Mouse (Mus musculus) ES-E14 (cell line): Measurements from ENCODE around the gene Ppt2. TPM values are rescaled to one million over a fixed set of nuclear protein-coding genes. Genes with fewer than 3 reads are reported as not detected.

ENCODE experiments used
- DNase-seq: peaks from one replicate; pipeline ENCODE4 v3.0.0-alpha.2; 2013; ENCODE audit warnings: low read depth, low spot score
- H3K27ac ChIP-seq: 2 replicates; pipeline ENCODE4 v1.5.1; 2012; ENCODE audit warnings: low read depth, mild to moderate bottlenecking, low read length, moderate library complexity, mixed read lengths; ENCODE audit not compliant: poor library complexity, insufficient read depth, severe bottlenecking
- H3K36me3 ChIP-seq: 2 replicates; pipeline ENCODE4 v1.6.1; 2012; ENCODE audit warnings: mild to moderate bottlenecking, low read length, moderate library complexity, mixed read lengths; ENCODE audit not compliant: control insufficient read depth, poor library complexity, insufficient read depth, severe bottlenecking
- H3K4me1 ChIP-seq, 2 experiments: fragments of 150-350 bp in 1 of 2; sonication (generic) in 1 of 2; 2 replicates each; pipeline ENCODE4 v1.6.1; 2012; ENCODE audit warnings: low read length in 2 of 2, mild to moderate bottlenecking in 1 of 2, mixed read lengths in 1 of 2; ENCODE audit not compliant: control insufficient read depth in 2 of 2, insufficient read depth in 2 of 2, poor library complexity in 1 of 2
- H3K4me3 ChIP-seq, 2 experiments: fragments of 150-350 bp in 1 of 2; sonication (generic) in 1 of 2; 2 replicates each; pipeline ENCODE4 v1.5.1; 2012; ENCODE audit warnings: low read length in 2 of 2, low read depth in 1 of 2, mild to moderate bottlenecking in 1 of 2, mixed read lengths in 1 of 2; ENCODE audit not compliant: insufficient read depth in 1 of 2, poor library complexity in 1 of 2, severe bottlenecking in 1 of 2
- H3K9ac ChIP-seq: 2 replicates; pipeline ENCODE4 v1.6.1; 2012; ENCODE audit warnings: low read depth, mild to moderate bottlenecking, low read length, mixed read lengths; ENCODE audit not compliant: poor library complexity, insufficient read depth, severe bottlenecking
- H3K9me3 ChIP-seq: fragments of 150-350 bp; sonication (generic); 2 replicates; pipeline ENCODE4 v1.6.1; 2012; ENCODE audit warnings: low read depth, mild to moderate bottlenecking, low read length; ENCODE audit not compliant: control insufficient read depth, insufficient read depth
- CHD2 ChIP-seq: IDR thresholded peaks from 2 replicates; pipeline ENCODE4 v1.6.1; 2014; ENCODE audit warnings: mild to moderate bottlenecking, low read depth, low read length, inconsistent platforms
- HCFC1 ChIP-seq: IDR thresholded peaks from 2 replicates; pipeline ENCODE4 v1.6.1; 2012; ENCODE audit warnings: low read length, inconsistent platforms, borderline replicate concordance; ENCODE audit not compliant: insufficient read depth
- MAFK ChIP-seq: IDR thresholded peaks from 2 replicates; pipeline ENCODE4 v1.6.1; 2014; ENCODE audit warnings: mild to moderate bottlenecking, low read depth, low read length, inconsistent platforms; ENCODE audit not compliant: insufficient read depth
- ZC3H11A ChIP-seq: IDR thresholded peaks from 2 replicates; pipeline ENCODE4 v1.6.1; 2012; ENCODE audit warnings: low read depth, mild to moderate bottlenecking, inconsistent platforms, low read length, borderline replicate concordance
- ZNF384 ChIP-seq: IDR thresholded peaks from 2 replicates; pipeline ENCODE4 v1.6.1; 2012; ENCODE audit warnings: low read depth, low read length, inconsistent platforms
- in situ Hi-C, 2 experiments: fragments of 600-800 bp; cut with MboI; formaldehyde crosslinking; loops; one replicate each; pipeline ENCODE4 v1.15.1; 2025; ENCODE audit warnings: low sequenced_read_pairs in 2 of 2, inconsistent platforms in 1 of 2; ENCODE audit not compliant: unreplicated experiment in 2 of 2
- total RNA-seq: library from RNA; depleted of rRNA; stranded (reverse); fragments of 300-350 nt; gene quantifications from 2 replicates; pipeline ENCODE4 v1.2.3, GENCODE M21; 2012

Ppt2 gene
- total RNA-seq, 1 experiment, result 13.6 TPM

DNA sequence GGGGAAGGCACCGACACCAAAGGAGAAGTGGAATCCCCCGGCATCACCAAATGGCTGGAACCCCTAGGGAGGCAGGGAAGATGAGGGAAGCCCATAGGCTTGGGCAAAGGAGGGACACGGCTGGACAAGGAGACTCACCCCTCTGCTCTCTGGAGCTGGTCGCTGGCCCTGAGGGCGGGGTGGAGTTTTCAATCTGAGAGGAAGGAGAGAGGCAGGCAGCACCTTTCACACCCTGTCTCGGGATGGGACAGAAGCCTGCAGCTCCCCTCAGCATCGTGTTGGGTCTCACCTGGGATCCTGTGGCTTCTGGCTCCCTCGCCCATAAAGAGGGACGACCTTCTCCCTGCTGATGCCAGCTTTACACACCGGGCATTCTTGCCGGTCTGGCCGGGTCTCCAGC, 26.5 kb downstream of the Ppt2 start:
- Histone ChIP-seq H3K27ac (no peak overlapping the region), H3K9me3 (no peaks in the 10 kb centered on the region), H3K9ac (no peak overlapping the region), H3K4me3 (no peak overlapping the region), H3K36me3 (peaks cover 9% of the 10 kb centered on the region), H3K4me1 (peaks cover 0 to 13% of the 10 kb centered on the region in 2 experiments; a peak in 1 of 4 replicates)
- no peak for DNase-seq
- in situ Hi-C loops, result no loop called here
- TF ChIP-seq MAFK (no peak), HCFC1 (no peak), ZC3H11A (no peak), ZNF384 (no peak), CHD2 (no peak)

DNA sequence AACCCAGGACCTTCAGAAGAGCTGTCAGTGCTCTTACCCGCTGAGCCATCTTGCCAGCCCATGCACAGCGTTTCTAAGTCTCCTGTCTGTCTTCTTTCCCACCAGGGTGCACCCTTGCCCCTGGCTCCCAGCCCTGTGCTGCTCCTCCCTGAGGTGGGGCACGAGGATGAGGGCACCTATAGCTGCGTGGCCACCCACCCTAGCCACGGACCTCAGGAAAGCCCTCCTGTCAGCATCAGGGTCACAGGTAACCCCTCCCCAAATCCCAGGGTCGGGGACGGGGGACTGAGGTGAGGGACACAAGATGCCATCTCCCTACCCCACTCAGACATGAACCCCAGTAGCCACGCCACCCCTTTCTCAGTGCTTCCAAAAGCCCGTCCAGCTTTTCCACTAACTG, 28.4 kb downstream of the Ppt2 start:
- H3K4me1 ChIP-seq, result peaks cover 0 to 12% of the 10 kb centered on the region in 2 experiments; a peak in 2 of 4 replicates
- no peak for TF ChIP-seq MAFK
- TF ChIP-seq ZNF384, result no peak
- TF ChIP-seq HCFC1, result no peak
- no peak for TF ChIP-seq CHD2
- no peak for TF ChIP-seq ZC3H11A
- no peak overlapping the region for H3K9ac ChIP-seq
- H3K27ac ChIP-seq, result no peak overlapping the region
- in situ Hi-C loops, result no loop called here
- no peaks in the 10 kb centered on the region for H3K9me3 ChIP-seq
- DNase-seq, result no peak
- H3K36me3 ChIP-seq, result peaks cover 19% of the 10 kb centered on the region
- H3K4me3 ChIP-seq, result no peak overlapping the region

DNA sequence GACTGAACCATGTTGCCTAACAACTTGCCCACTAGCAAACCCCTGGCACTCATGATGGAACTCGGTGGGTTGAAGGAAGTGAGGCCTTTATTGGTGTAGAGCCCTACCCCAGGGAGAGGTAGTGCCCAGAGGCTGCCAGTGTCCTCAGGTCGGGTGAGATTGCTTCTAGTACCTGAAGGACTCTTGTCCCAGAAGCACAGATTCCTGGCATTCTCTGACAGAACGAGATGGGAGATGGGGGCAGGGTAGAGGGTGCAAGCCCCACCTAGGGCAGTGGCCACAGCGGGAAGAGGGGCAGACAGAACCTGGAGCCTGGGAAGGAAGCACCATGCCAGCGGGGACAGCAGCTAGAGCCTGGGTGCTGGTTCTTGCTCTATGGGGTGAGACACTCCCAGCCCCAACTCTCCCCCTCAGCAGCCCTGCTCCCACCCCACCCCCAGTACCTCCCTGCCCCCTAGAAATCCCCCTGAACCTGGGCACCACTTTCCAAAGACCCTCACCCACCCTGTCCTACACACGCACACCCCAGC, 30.7 kb downstream of the Ppt2 start, which contains the start of gene Ager:
Gene Ager, plus strand, starts transcription at position 297 of the 530 bp plus-strand sequence.
- Histone ChIP-seq H3K4me3 (no peak within 1 kb of the TSS), H3K4me1 (peaks cover 5 to 23% of the 10 kb centered on the region in 2 experiments), H3K9ac (no peak within 1 kb of the TSS), H3K27ac (no peak within 1 kb of the TSS), H3K9me3 (no peaks in the 10 kb centered on the region), H3K36me3 (peaks cover 28% of the 10 kb centered on the region)
- TF ChIP-seq CHD2 (no peak), ZNF384 (no peak), MAFK (no peak), HCFC1 (no peak), ZC3H11A (no peak)
- DNase-seq, result no peak
- in situ Hi-C loops, result no loop called here

DNA sequence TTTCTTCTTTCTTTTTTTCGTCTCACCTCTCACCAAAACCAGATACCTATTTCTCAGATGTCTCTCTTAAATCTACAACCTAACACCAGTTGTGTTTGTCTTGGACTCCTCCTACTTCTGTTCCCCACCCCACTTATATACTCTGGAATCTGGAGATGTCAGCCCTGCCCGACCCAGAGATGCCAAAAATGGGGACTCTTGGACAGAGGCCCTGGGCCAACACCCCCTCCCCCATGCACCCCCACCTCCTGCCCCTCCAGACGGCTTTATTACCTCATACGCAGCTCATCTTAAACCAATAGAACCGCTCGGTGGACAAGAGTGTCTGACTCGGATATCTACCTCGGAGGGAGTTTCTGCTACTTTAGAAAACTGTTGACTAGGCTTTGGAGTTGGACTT, 32.2 kb downstream of the Ppt2 start:
- in situ Hi-C loops, result no loop called here
- Histone ChIP-seq H3K36me3 (peaks cover 28% of the 10 kb centered on the region), H3K9me3 (no peaks in the 10 kb centered on the region), H3K4me3 (no peak overlapping the region), H3K4me1 (peaks cover 5 to 23% of the 10 kb centered on the region in 2 experiments), H3K27ac (no peak overlapping the region), H3K9ac (no peak overlapping the region)
- no peak for DNase-seq
- TF ChIP-seq ZNF384 (no peak), CHD2 (no peak), HCFC1 (no peak), ZC3H11A (no peak), MAFK (no peak)
